Comparison of ENCODE assay signal across 26 mouse cellular contexts in the genomic region with DNA sequence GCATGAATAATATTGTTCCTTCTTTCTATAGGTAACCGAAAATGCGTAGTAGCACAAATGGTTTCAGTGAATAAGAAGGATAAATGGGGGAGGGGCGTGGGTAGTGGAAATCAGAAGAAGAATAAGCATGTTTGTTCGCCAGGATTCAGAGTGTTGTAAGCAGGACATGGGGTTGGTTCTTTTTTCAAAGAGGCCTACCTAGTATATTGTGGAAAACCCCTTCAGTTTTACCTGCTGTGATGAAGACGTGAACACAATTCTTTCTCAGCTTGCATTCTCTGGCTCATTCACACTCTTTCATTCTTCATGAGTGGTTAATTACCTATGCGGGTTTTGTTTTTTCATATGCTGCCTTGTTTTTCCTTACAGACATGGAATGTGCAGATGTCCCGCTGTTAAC.
DNase-seq lines count a peak whose midpoint lies in the region; ATAC-seq and TF ChIP-seq lines count a peak whose summit lies in the region.
"Had no signal": no experiment of that assay in that cellular context is flagged by ENCODE, and none has a peak within 500 bp of the region (broad histone marks: within the 10 kb centered on the region; RNA-seq: fewer than 3 reads in every experiment).

No protein-coding gene starts in this region.

- no peak overlapping the region for H3K4me2 ChIP-seq in neural tube, embryonic 15.5 days
- H3K4me2 ChIP-seq: embryonic facial prominence, embryonic 13.5 days; forebrain, embryonic 12.5 days; forebrain, embryonic 15.5 days; heart, embryonic 13.5 days; hindbrain, embryonic 12.5 days; hindbrain, embryonic 15.5 days; intestine, embryonic 15.5 days had no signal

- TF ChIP-seq CTCF in gastrocnemius, adult 2 months (IDR thresholded peaks at IDR 0.05): no peak
- no peak for TF ChIP-seq CTCF in spleen, adult 2 months (IDR thresholded peaks at IDR 0.05; ENCODE audit: extremely low read depth, insufficient read depth, insufficient read length, insufficient replicate concordance)

- H3K36me3 ChIP-seq in spleen, adult 2 months (ENCODE audit: control insufficient read depth, insufficient read depth, low read length): peaks cover 47% of the 10 kb centered on the region
- no peaks in the 10 kb centered on the region for H3K36me3 ChIP-seq in neural tube, embryonic 15.5 days
- H3K36me3 ChIP-seq: forebrain, embryonic 12.5 days; forebrain, embryonic 15.5 days; hindbrain, embryonic 12.5 days; hindbrain, embryonic 15.5 days; intestine, embryonic 15.5 days had no signal

- DNase-seq in gastrocnemius, adult 2 months: no peak
- no peak for DNase-seq in gastrocnemius, adult 18-20 months (ENCODE audit: low spot score)
- no peak for DNase-seq in spleen, adult 2 months (ENCODE audit: low read depth in 1 of 2, low spot score in 2 of 2)
- DNase-seq in spleen, adult 18-20 months: no peak
- no peak for DNase-seq in heart, adult 18-20 months
- DNase-seq: adrenal gland, adult 2 months; adrenal gland, postnatal 14 days; cerebellum, adult 11 months; cerebellum, adult 2 months; cerebellum, postnatal 10 days; cerebellum, postnatal 36 days; embryo, embryonic 11 days; gastrocnemius, postnatal 14 days had no signal

- H3K9ac ChIP-seq in neural tube, embryonic 15.5 days (replicated peaks): no peak overlapping the region
- H3K9ac ChIP-seq: embryonic facial prominence, embryonic 13.5 days; forebrain, embryonic 12.5 days; forebrain, embryonic 15.5 days; heart, embryonic 13.5 days; hindbrain, embryonic 12.5 days; hindbrain, embryonic 15.5 days; intestine, embryonic 15.5 days had no signal

- H3K4me3 ChIP-seq in gastrocnemius, adult 2 months: no peak overlapping the region
- H3K4me3 ChIP-seq in spleen, adult 2 months (ENCODE audit: extremely low read depth, insufficient read depth, insufficient read length): no peak overlapping the region
- no peak overlapping the region for H3K4me3 ChIP-seq in neural tube, embryonic 15.5 days (replicated peaks)
- H3K4me3 ChIP-seq: embryonic facial prominence, embryonic 10.5 days; embryonic facial prominence, embryonic 13.5 days; erythroblast, embryonic 14.5 days; forebrain, embryonic 12.5 days; forebrain, embryonic 15.5 days; heart, embryonic 10.5 days; heart, embryonic 13.5 days; hindbrain, embryonic 12.5 days; hindbrain, embryonic 15.5 days; intestine, embryonic 15.5 days had no signal

- H3K4me1 ChIP-seq in spleen, adult 2 months (ENCODE audit: control insufficient read depth, insufficient read depth, insufficient read length): peaks cover 35% of the 10 kb centered on the region; the same call in 1 of the 2 replicates
- H3K4me1 ChIP-seq in neural tube, embryonic 15.5 days: no peaks in the 10 kb centered on the region
- H3K4me1 ChIP-seq: forebrain, embryonic 12.5 days; heart, embryonic 10.5 days; hindbrain, embryonic 15.5 days; intestine, embryonic 15.5 days had no signal

- ATAC-seq in CD4-positive, CD25-positive, alpha-beta regulatory T cell, adult 4 months: peak; percentile 26
- peak; percentile 26 for ATAC-seq in inflammation-experienced regulatory T-cells, adult 6 months
- ATAC-seq in neural tube, embryonic 15.5 days (ENCODE audit: low FRiP score): no peak
- ATAC-seq: forebrain, embryonic 15.5 days; intestine, embryonic 15.5 days had no signal

- 75% methylated on average over 7 of the region's 7 CpGs for WGBS in spleen, adult 2 months
- 77% methylated on average over 7 of the region's 7 CpGs for WGBS in neural tube, embryonic 15.5 days

- H3K27me3 ChIP-seq in spleen, adult 2 months (ENCODE audit: control insufficient read depth, insufficient read depth, low read length): no peaks in the 10 kb centered on the region
- H3K27me3 ChIP-seq in neural tube, embryonic 15.5 days (replicated peaks): no peaks in the 10 kb centered on the region
- H3K27me3 ChIP-seq: embryonic facial prominence, embryonic 13.5 days; forebrain, embryonic 15.5 days; heart, embryonic 13.5 days; hindbrain, embryonic 12.5 days; hindbrain, embryonic 15.5 days; intestine, embryonic 15.5 days had no signal

- H3K9me3 ChIP-seq in neural tube, embryonic 15.5 days (replicated peaks): no peaks in the 10 kb centered on the region
- H3K9me3 ChIP-seq: embryonic facial prominence, embryonic 10.5 days; embryonic facial prominence, embryonic 13.5 days; forebrain, embryonic 12.5 days; forebrain, embryonic 15.5 days; heart, embryonic 10.5 days; heart, embryonic 13.5 days; hindbrain, embryonic 12.5 days; hindbrain, embryonic 15.5 days; intestine, embryonic 15.5 days had no signal

- intact Hi-C loops in gastrocnemius, adult 2 months (cut with DNase I): no loop called here

- H3K27ac ChIP-seq in gastrocnemius, adult 2 months: peak overlapping the region; percentile 41; the same call in 1 of the 2 replicates
- H3K27ac ChIP-seq in spleen, adult 2 months (ENCODE audit: insufficient read depth, low read length): peak overlapping the region; percentile 1; the same call in 1 of the 2 replicates
- H3K27ac ChIP-seq in neural tube, embryonic 15.5 days (replicated peaks): no peak overlapping the region
- H3K27ac ChIP-seq: embryonic facial prominence, embryonic 10.5 days; embryonic facial prominence, embryonic 13.5 days; forebrain, embryonic 12.5 days; forebrain, embryonic 15.5 days; heart, embryonic 10.5 days; heart, embryonic 13.5 days; hindbrain, embryonic 12.5 days; hindbrain, embryonic 15.5 days; intestine, embryonic 15.5 days had no signal

- TF ChIP-seq POLR2A in spleen, adult 2 months (IDR thresholded peaks at IDR 0.05; ENCODE audit: low read depth, low read length): no peak
